Comparison of ENCODE assay signal across 22 mouse cellular contexts in genomic region chr5:99215207-99216157, GRCm38 (mm10).
A peak's percentile ranks its signal among the peaks of the same experiment; 100 is the strongest.
DNase-seq lines count a peak whose midpoint lies in the region; ATAC-seq and TF ChIP-seq lines count a peak whose summit lies in the region.
"Had no signal": no experiment of that assay in that cellular context is flagged by ENCODE, and none has a peak within 500 bp of the region (broad histone marks: within the 10 kb centered on the region; RNA-seq: fewer than 3 reads in every experiment).

No protein-coding gene starts in this region.

- intact Hi-C loops in left cerebral cortex, adult 2 months (cut with DNase I): no loop called here

- H3K4me2 ChIP-seq in forebrain, postnatal 0 days (ENCODE audit: low read depth): no peak overlapping the region
- H3K4me2 ChIP-seq: hindbrain, embryonic 14.5 days; liver, embryonic 13.5 days; lung, embryonic 14.5 days; neural tube, embryonic 12.5 days had no signal

- 43% methylated on average over 7 of the region's 7 CpGs for WGBS in forebrain, postnatal 0 days

- H3K36me3 ChIP-seq in forebrain, postnatal 0 days (ENCODE audit: insufficient read depth): peaks cover 12% of the 10 kb centered on the region; the same call in 1 of the 2 replicates

- peak overlapping the region; percentile 54 for H3K27ac ChIP-seq in left cerebral cortex, adult 2 months
- H3K27ac ChIP-seq in bone marrow macrophage, adult 2 months (ENCODE audit: insufficient read depth, low read depth, low read length): peak overlapping the region; percentile 42
- 0 out of 2 replicates have a peak overlapping the region, but pooled peaks have one; percentile 37 for H3K27ac ChIP-seq in cortical plate, adult 2 months (ENCODE audit: insufficient read depth, low read length)
- H3K27ac ChIP-seq in forebrain, postnatal 0 days (ENCODE audit: low read depth, low read length): no peak overlapping the region
- H3K27ac ChIP-seq: hindbrain, embryonic 14.5 days; liver, embryonic 13.5 days; neural tube, embryonic 12.5 days had no signal

- no peak for TF ChIP-seq POLR2A in bone marrow macrophage, adult 2 months (IDR thresholded peaks at IDR 0.05; ENCODE audit: borderline replicate concordance, low read depth, low read length)
- no peak for TF ChIP-seq POLR2A in cortical plate, adult 2 months (IDR thresholded peaks at IDR 0.05; ENCODE audit: extremely low read depth, insufficient read depth, low read length)

- H3K9ac ChIP-seq in forebrain, postnatal 0 days: no peak overlapping the region
- H3K9ac ChIP-seq: hindbrain, embryonic 14.5 days; liver, embryonic 13.5 days; lung, embryonic 14.5 days; neural tube, embryonic 12.5 days had no signal

- H3K27me3 ChIP-seq in forebrain, postnatal 0 days (ENCODE audit: insufficient read depth, low read length): no peaks in the 10 kb centered on the region
- H3K27me3 ChIP-seq: liver, embryonic 13.5 days; neural tube, embryonic 12.5 days had no signal

- H3K4me1 ChIP-seq in bone marrow macrophage, adult 2 months (ENCODE audit: control insufficient read depth, insufficient read depth, low read length): peaks cover 24% of the 10 kb centered on the region
- H3K4me1 ChIP-seq in cortical plate, adult 2 months (ENCODE audit: control insufficient read depth, insufficient read depth, low read length): peaks cover 11% of the 10 kb centered on the region; the same call in 1 of the 2 replicates
- no peaks in the 10 kb centered on the region for H3K4me1 ChIP-seq in forebrain, postnatal 0 days (ENCODE audit: insufficient read depth)
- H3K4me1 ChIP-seq: liver, embryonic 13.5 days had no signal

- no peak for DNase-seq in left cerebral cortex, adult 2 months (ENCODE audit: extremely low spot score in 1 of 2, low spot score in 2 of 2)
- DNase-seq in left cerebral cortex, adult 8-10 months (ENCODE audit: low spot score in 2 of 2): no peak
- DNase-seq in forebrain, postnatal 0 days: no peak
- no peak for DNase-seq in ovary, postnatal 14 days (ENCODE audit: low spot score)
- no peak for DNase-seq in cerebellum, postnatal 36 days
- DNase-seq: adrenal gland, adult 8-10 months; cerebellum, adult 2 months; cerebellum, postnatal 25 days; gastrocnemius, postnatal 25 days; heart, adult 18-20 months; heart, postnatal 36 days; kidney, adult 8-10 months; kidney, postnatal 10 days; liver, embryonic 13.5 days; lung, embryonic 14.5 days; lung, postnatal 4 days; thymus, postnatal 36 days had no signal

- no peak overlapping the region for H3K4me3 ChIP-seq in left cerebral cortex, adult 2 months
- no peak overlapping the region for H3K4me3 ChIP-seq in bone marrow macrophage, adult 2 months (ENCODE audit: insufficient read depth, low read length)
- H3K4me3 ChIP-seq in cortical plate, adult 2 months (ENCODE audit: insufficient read depth, low read length): no peak overlapping the region
- H3K4me3 ChIP-seq in forebrain, postnatal 0 days (ENCODE audit: low read depth, low read length): no peak overlapping the region
- H3K4me3 ChIP-seq: liver, embryonic 13.5 days; neural tube, embryonic 12.5 days had no signal

- TF ChIP-seq CTCF in left cerebral cortex, adult 2 months (IDR thresholded peaks at IDR 0.05): no peak
- TF ChIP-seq CTCF in bone marrow macrophage, adult 2 months (IDR thresholded peaks at IDR 0.05; ENCODE audit: low read depth, low read length): no peak
- TF ChIP-seq CTCF in cortical plate, adult 2 months (IDR thresholded peaks at IDR 0.05; ENCODE audit: extremely low read depth, insufficient read depth, low read length): no peak
- no peak for TF ChIP-seq CTCF in forebrain, postnatal 0 days (IDR thresholded peaks at IDR 0.05; ENCODE audit: low read depth)

- H3K9me3 ChIP-seq in forebrain, postnatal 0 days (ENCODE audit: low read length): no peaks in the 10 kb centered on the region
- H3K9me3 ChIP-seq: liver, embryonic 13.5 days; neural tube, embryonic 12.5 days had no signal

- ATAC-seq in forebrain, postnatal 0 days: peak; percentile 59
- ATAC-seq: activated CD4-positive, CD25-positive, alpha-beta regulatory T cell, adult 4 months had no signal
